Mouse (Mus musculus) lung, adult 2 months (tissue): ENCODE measurements around the gene Tspan32.

ENCODE experiments used
- CTCF ChIP-seq: fragments of 200-500 bp; IDR thresholded peaks from 2 replicates; pipeline ENCODE4 v1.5.1; 2011; ENCODE audit warnings: mild to moderate bottlenecking, low read length, control low read depth; ENCODE audit not compliant: insufficient read depth
- POLR2A ChIP-seq: fragments of 200-500 bp; IDR thresholded peaks from 2 replicates; pipeline ENCODE4 v1.6.1; 2011; ENCODE audit warnings: low read depth, mild to moderate bottlenecking, control low read depth, low read length, borderline replicate concordance; ENCODE audit errors: extremely low read depth

DNA sequence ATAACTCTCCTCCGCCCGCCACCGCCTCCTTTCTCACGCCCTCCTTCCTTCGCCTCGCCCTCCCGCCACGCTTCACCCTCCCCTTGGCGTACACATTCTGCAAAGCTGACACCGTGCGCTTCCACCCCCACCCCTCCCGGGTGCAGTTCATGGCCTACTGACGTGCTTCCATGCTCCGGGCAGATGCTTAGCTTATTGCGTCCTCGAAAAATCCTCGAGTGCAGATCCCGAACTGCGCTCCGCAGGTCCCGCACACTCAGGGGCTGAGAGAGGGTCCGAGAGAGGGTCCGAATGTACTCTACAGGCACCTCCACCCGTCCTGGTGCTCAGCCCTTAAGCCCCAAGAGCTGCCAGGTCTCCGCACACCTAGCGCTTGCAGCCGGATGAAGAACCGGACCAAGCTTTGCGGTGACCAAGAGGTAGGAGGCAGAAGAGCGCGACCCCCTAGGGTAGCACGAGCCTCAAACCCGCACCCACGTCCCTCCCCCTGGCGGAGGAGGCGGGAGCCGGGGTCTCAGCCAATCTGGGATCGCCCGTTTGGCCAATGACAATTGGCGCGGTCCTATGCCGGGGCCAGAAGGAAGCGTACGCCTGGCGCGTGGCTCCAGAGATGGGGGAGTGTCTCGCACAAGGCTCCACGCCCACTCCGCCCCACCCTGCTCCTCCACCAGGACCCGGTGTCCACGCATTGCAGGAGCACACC lies 35.9 kb upstream of the Tspan32 start, which contains the start of gene Ascl2:
- TF ChIP-seq POLR2A (no peak), CTCF (no peak)
